Mouse (Mus musculus) cerebellum, adult 18-20 months (tissue): ENCODE results near the gene 4922502D21Rik.
A peak's percentile ranks its signal among the peaks of the same experiment; 100 is the strongest.
"Not testable (repeated sequence)": the region's sequence is repeated elsewhere in the genome, so short reads cannot be mapped to it uniquely, and the experiment has no call there.

Experiments
- DNase-seq, 2 experiments: peaks; one replicate each; pipeline ENCODE4 v3.0.0; 2021

Gene 4922502D21Rik

DNA sequence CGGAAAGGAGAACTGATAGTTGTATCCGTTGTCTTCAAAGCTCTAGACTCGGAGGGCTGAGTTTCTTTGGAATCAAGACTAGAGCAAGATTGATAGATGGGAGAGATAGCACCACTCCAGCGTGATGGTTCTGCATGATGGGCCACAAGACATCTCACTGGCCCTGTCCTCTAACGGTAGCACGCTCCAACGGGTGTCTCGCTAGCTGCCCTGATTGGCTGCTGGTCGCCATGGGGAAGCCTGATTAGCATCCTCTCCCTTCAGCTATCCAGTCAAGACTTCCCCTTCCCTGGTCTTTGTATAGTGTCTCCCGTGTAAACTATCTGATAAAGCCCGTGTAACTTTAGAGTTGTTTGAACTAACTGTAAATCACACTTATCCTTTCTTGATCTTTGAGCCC, at the start of gene 4922502D21Rik:
Gene 4922502D21Rik (minus strand): TSS at position 187 of the 400 bp plus-strand sequence.
- DNase-seq, result no peak

GRCm38 (mm10) chr6:129380454-129380853, 48.9 kb upstream of the 4922502D21Rik start:
- no peak for DNase-seq

DNA sequence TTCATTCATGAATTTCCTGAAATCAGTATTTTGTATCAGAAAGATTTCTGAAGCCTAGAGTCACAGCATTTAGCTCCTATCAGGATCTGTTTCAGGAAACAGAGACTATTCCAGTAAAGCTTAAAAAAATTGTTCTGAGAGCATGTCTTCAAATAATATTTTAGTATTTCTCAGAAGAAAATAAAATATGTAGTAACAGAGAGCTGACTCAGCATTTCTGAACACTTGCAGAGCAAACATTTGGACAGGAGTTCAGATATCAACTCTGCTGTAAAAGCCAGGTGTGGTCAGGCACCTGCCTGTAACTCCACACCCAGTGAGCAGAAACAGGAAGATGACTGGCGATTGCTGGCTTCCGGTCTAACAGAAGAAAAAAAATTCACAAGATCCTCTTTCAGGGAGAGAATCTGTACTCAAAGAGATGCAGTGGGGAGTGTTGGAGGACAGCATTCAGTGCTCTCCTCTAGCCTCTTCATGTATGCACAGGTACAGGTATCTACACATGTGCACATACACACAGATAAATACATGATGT, 43.4 kb upstream of the 4922502D21Rik start:
- no peak for DNase-seq

GRCm38 (mm10) chr6:129369374-129370132, 38.0 kb upstream of the 4922502D21Rik start:
- no peak for DNase-seq

- DNase-seq, result peak; percentile 23 to 26
Observed at GRCm38 (mm10) chr6:129365959-129366359, 34.4 kb upstream of the 4922502D21Rik start.

DNA sequence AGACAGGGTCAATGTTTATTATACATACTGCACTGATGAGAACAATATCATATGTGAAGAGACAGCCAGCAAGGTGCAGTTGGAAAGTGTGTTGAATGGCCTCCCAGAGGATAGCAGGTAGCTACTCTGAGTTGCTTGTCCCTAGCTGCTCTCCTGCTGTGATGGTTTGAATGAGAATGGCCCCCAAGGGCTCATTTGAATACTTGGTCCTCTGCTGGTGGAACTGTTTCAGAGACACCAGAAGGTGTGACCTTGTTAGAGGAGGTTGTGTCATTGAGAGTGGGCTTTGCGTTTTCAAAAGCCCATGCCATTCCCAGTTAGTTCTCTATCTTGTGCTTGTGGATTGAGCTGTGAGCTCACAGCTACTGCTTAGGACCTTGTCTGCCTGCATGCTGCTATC, 32.3 kb upstream of the 4922502D21Rik start:
- DNase-seq, result no peak

DNA sequence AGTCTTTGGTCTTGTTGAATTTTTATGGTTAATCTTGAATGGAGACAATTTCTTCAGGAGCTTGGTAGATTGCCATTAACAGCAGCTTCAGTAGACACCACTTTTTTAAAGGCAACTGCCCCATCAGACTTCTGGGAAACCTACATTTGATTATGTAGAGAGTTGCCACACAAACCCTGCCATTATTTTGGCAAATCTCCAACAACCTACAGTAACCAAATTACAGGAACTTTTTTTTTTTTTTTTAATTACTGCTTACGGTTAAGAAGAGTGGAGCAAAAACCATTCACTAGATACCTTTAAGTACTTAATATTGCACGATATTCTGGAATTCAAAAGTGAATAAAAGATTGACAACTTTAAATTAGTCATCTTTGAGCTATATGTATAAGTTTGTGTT, 27.9 kb upstream of the 4922502D21Rik start:
- no peak for DNase-seq

GRCm38 (mm10) chr6:129356430-129356829, 24.8 kb upstream of the 4922502D21Rik start:
- DNase-seq, result no peak

DNA sequence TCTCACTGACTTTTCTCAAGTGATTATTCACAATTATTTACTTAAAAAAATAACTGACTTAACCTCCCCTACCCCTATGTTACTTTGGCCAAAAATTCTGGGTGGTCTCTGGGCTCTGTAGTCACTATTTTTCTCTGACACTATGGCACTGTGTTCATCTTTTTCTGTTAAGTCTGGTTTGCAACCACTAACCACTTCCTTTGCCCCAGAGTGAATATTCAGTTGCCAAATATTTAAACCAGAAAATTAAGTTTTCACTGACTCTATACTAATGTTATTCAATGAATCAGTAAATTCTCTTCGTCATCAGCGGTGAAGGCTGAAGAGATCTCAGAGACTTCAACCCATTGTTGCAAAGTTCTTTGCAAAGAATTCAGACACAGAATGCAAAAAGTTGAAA, 24.2 kb upstream of the 4922502D21Rik start:
- DNase-seq, result no peak

DNA sequence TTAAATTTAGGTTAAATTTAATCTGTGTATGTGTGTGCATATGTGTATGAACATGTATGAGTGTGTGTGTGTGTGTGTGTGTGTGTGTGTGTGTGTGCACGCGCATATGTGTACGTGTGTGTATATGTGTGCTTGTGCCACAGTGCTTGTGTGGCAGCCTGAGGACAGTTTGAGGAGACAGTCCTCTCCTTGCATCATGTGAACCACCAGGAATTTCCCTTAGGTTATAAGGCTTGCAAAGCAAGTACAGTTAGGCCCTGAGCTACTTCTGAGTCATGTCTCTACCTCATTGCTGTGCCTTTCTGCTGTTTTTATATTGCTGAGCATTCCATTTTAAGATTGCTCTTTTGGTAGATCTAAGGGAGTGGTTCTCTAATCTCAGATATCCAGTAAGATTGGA, 19.5 kb upstream of the 4922502D21Rik start:
- DNase-seq, result no peak

DNA sequence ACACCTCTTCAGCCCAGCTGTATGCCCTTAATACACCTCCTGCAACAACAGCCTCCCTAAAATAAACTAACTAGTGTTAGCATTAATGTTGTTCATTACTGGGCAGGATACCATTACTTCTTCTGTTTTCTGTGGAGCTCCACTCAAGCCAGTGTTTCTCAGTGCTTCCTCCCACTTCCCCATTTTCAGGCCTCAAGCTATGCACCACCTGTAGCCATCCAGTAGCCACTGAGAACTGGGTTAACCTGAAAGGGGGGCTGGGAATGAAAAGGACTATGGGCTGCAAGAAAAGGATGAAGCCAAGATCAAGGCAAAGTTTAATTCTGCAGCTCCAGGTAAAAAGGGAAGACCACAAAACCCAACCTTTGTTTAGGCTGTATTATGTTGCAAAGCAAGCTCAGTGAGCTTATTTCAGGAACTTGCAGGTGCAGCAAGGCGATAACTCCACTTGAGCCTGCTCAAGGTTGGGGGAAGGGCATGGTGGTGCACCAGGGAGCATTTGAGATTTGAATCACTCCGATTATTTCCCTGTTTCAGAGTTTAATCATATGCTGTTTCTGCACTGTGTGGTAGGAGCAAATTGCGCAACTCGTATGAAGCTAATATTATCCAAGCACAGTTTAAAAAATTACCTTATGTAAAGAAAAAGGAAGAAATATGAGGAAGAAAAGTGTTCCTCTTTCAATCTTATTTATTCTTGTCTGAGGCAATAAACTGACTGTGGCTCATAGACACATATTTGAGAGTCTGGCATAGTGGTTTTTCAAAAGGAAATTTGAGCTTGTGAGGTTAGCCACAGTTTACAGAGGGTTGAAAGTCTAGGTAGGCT, 18.1 kb upstream of the 4922502D21Rik start:
- DNase-seq, result no peak

- DNase-seq, result no peak
Observed at GRCm38 (mm10) chr6:129344408-129344807, 12.8 kb upstream of the 4922502D21Rik start.

GRCm38 (mm10) chr6:129342391-129342790, 10.8 kb upstream of the 4922502D21Rik start, which contains the start of gene Clec12a:
Clec12a (plus strand) TSS chr6:129342691.
- not testable (repeated sequence) for DNase-seq

DNA sequence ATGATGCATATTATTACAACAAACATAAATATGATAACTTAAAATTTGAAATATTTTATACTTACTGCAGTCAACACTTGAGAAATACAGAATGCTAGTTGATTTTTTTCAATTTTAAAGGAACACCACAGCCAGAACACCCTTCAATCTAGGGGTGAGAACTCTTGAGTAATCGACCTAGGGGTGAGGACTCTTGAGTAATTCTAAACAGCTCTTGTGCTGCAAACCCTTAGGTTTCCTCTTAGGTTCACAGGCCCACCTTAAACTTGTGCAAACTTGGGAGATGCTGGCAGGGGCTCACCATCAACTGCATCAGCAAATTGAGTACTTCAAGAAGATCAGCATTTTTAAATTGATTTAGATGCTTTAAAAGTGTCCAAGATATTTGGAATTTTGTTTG, 6.2 kb upstream of the 4922502D21Rik start:
- no peak for DNase-seq

DNA sequence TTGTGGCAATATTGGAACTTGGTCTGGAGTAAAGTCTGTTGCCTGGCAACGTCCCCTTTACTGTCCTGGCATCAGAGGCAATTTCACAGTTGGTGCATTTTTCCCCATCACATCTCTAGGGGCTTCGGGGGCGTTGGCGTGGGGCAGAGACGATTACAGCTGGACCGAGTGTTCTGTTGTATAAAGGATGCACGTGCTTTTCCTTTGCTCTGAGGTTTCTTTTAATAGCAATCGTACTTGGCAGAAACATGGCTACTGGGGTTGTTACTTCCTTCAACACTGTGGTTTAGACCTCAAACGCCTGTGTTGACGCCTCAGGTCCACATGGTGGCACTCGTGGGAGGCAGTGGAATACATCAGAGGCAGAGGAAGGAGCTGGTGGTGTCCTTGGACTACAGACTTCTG, 2.1 kb upstream of the 4922502D21Rik start:
- peak; percentile 5 to 20 for DNase-seq

DNA sequence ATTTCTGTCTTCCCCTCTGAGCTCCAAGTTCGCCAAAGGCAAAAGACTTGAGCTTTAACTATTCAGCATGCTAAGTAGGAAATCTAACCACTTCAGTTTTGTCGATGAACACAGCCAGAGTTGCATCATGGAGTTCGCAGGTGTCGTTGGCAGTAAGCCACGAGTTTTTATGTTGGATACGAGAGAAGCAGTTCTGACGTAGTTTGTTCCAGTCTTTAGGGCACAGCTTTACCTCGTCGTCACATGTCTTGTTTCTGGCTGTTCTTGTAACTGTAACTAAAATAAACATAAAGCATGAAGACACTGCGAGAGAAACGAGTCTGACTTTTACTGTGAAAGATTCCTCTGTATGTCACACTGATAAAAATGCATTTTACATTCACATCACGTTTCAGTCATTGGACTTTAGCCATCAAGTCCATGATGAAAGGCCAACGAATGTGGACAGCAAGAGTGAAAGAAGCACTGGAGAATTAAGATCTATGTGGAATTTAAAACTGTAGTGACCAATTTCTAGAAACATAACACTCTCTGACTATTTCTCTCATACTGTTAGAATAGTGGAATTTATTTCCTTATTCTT, 4.9 kb downstream of the 4922502D21Rik start:
- DNase-seq, result no peak

DNA sequence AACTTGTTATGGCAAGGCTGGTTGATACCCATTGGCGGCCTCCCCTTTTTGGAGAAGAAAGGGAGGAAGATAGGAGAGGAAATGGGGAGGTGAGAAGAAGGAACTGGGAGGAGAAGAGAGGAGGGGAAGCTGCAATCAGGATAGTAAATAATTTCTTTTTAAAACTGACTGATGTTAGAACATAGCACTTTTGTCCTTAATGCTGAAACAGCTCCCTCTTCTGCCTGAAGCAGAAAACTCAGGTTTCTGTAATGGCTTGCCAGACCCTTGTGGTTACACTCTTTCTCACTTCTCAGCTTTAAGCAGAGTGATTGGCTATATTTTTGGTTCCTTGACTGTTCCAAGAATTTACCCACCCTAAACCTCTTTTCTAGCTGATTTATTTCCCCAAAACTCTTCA, 5.6 kb downstream of the 4922502D21Rik start:
- no peak for DNase-seq

DNA sequence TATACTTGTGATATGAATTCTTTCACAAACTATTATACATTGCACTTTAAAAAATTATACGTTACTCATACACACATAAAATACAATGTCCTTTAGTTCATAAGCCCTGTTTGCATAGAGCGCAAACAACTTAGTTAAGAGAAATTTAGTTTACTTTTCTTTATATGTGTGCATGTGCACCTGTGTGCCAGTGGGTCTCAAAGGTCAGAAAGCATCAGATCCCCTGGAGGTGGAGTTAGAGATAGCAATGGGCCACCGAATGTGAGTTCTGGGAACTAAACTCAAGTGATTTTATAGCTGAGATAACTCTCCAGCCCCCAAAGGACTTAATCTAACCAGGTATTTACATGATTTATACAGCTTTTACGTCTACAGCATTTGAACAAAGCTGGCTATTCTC, 12.3 kb downstream of the 4922502D21Rik start:
- DNase-seq, result no peak

- DNase-seq, result no peak
Observed at GRCm38 (mm10) chr6:129318395-129318794, 13.2 kb downstream of the 4922502D21Rik start.

GRCm38 (mm10) chr6:129316463-129316862, 15.1 kb downstream of the 4922502D21Rik start:
- DNase-seq, result no peak

- no peak for DNase-seq
Observed at GRCm38 (mm10) chr6:129315698-129316097, 15.9 kb downstream of the 4922502D21Rik start.

GRCm38 (mm10) chr6:129314655-129315168, 16.9 kb downstream of the 4922502D21Rik start:
- no peak for DNase-seq

DNA sequence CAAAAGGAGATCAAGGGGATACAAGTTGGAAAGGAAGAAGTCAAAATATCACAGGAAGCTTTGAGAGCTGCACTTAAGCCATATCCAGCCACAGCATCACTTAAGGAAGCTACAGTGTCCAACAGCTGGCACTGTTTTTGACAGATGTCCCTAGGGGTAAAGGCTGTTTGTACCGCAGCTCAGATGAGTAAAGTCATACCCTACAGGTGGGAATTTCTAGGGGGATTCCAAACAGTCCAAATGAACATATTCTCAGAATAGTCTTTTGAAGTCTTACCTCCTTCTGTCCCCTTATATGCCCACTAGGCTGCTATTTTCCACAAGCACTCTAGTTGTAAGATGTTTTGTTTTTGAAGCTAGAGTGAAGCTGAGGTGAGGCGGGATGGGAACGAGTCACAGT, 19.1 kb downstream of the 4922502D21Rik start:
- DNase-seq, result no peak
